Mouse (Mus musculus) bone marrow macrophage, adult 2 months (primary cell): ENCODE data around the gene Snapc4.

ENCODE experiments used
- CTCF ChIP-seq: IDR thresholded peaks from 2 replicates; pipeline ENCODE4 v1.5.1; 2012; ENCODE audit warnings: low read depth, mild to moderate bottlenecking, low read length, moderate library complexity
- POLR2A ChIP-seq: IDR thresholded peaks from 2 replicates; pipeline ENCODE4 v1.6.1; 2012; ENCODE audit warnings: mild to moderate bottlenecking, low read depth, low read length, borderline replicate concordance

- TF ChIP-seq POLR2A (no peak), CTCF (no peak)
These were observed 41.3 kb downstream of the Snapc4 start for GRCm38 (mm10) chr2:26339204-26339551.
